Mouse (Mus musculus): ENCODE measurements at regions not wholly inside any gene's neighbourhood (a gene's known extent, or its start where the extent isn't known, plus 50 kb on each side); places are given as distances from the start of the nearest gene placed in this dataset.

- no peak for TF ChIP-seq CTCF (IDR thresholded peaks at IDR 0.05; ENCODE audit: insufficient read depth, low read length)
- no peak for TF ChIP-seq POLR2A (IDR thresholded peaks at IDR 0.05; ENCODE audit: borderline replicate concordance, extremely low read depth, low read depth, low read length)
These were observed 94.8 kb upstream of the Abca1 start for GRCm38 (mm10) chr4:53254483-53254882.
